Mouse (Mus musculus): ENCODE data around the gene Pigk. TPM values are rescaled to one million over a fixed set of nuclear protein-coding genes. Genes with fewer than 3 reads are reported as not detected.

Gene Pigk
- polyA plus RNA-seq, 1 experiment from 2014 or later: 23.8 TPM

GRCm38 (mm10) chr3:152702274-152702843, 11.5 kb upstream of the Pigk start:
- peak; percentile 40 for ATAC-seq
- Histone ChIP-seq H3K4me1 (ENCODE audit: insufficient read depth) (no peaks in the 10 kb centered on the region), H3K27ac (ENCODE audit: low read depth) (no peak overlapping the region), H3K9me3 (ENCODE audit: low read length) (no peaks in the 10 kb centered on the region), H3K4me2 (ENCODE audit: low read depth, low read length) (no peak overlapping the region), H3K4me3 (ENCODE audit: low read depth, low read length) (no peak overlapping the region), H3K36me3 (replicated peaks; ENCODE audit: insufficient read depth, low read length) (no peaks in the 10 kb centered on the region), H3K9ac (replicated peaks) (no peak overlapping the region), H3K27me3 (ENCODE audit: insufficient read depth, low read length) (no peaks in the 10 kb centered on the region)
- no peak for TF ChIP-seq CTCF (IDR thresholded peaks at IDR 0.05; ENCODE audit: low read depth)
- TF ChIP-seq EP300 (IDR thresholded peaks at IDR 0.05; ENCODE audit: low read depth): no peak
- 53% methylated on average over 8 of the region's 8 CpGs for WGBS (ENCODE audit: insufficient replicate concordance)
- no peak for DNase-seq

GRCm38 (mm10) chr3:152705826-152706225, 8.1 kb upstream of the Pigk start:
- no peak overlapping the region for H3K4me3 ChIP-seq (ENCODE audit: low read depth, low read length)
- no peak for ATAC-seq
- WGBS (ENCODE audit: insufficient replicate concordance): 72% methylated on average over 5 of the region's 5 CpGs

GRCm38 (mm10) chr3:152706901-152707300, 7.0 kb upstream of the Pigk start:
- no peaks in the 10 kb centered on the region for H3K36me3 ChIP-seq (replicated peaks; ENCODE audit: insufficient read depth, low read length)
- no peaks in the 10 kb centered on the region for H3K9me3 ChIP-seq (ENCODE audit: low read length)
- no peak overlapping the region for H3K9ac ChIP-seq (replicated peaks)
- TF ChIP-seq CTCF (IDR thresholded peaks at IDR 0.05; ENCODE audit: low read depth) (no peak), EP300 (IDR thresholded peaks at IDR 0.05; ENCODE audit: low read depth) (no peak)
- DNase-seq (no peak), ATAC-seq (no peak)
- WGBS (ENCODE audit: insufficient replicate concordance): 83% methylated on average over 2 of the region's 2 CpGs
- no peak overlapping the region for H3K4me3 ChIP-seq (ENCODE audit: low read depth, low read length)
- H3K27ac ChIP-seq (ENCODE audit: low read depth): no peak overlapping the region
- H3K27me3 ChIP-seq (ENCODE audit: insufficient read depth, low read length): no peaks in the 10 kb centered on the region
- H3K4me2 ChIP-seq (ENCODE audit: low read depth, low read length): no peak overlapping the region
- H3K4me1 ChIP-seq (ENCODE audit: insufficient read depth): no peaks in the 10 kb centered on the region

More at GRCm38 (mm10) chr3:152705826-152706225, 8.1 kb upstream of the Pigk start:
- no peak overlapping the region for H3K27ac ChIP-seq (ENCODE audit: low read depth)
- H3K4me2 ChIP-seq (ENCODE audit: low read depth, low read length): no peak overlapping the region
- no peaks in the 10 kb centered on the region for H3K4me1 ChIP-seq (ENCODE audit: insufficient read depth)
- TF ChIP-seq EP300 (IDR thresholded peaks at IDR 0.05; ENCODE audit: low read depth) (no peak), CTCF (IDR thresholded peaks at IDR 0.05; ENCODE audit: low read depth) (no peak)
- no peak overlapping the region for H3K9ac ChIP-seq (replicated peaks)
- H3K36me3 ChIP-seq (replicated peaks; ENCODE audit: insufficient read depth, low read length): no peaks in the 10 kb centered on the region
- DNase-seq: no peak
- H3K27me3 ChIP-seq (ENCODE audit: insufficient read depth, low read length): no peaks in the 10 kb centered on the region
- H3K9me3 ChIP-seq (ENCODE audit: low read length): no peaks in the 10 kb centered on the region

- ATAC-seq: no peak
- no peaks in the 10 kb centered on the region for H3K4me1 ChIP-seq (ENCODE audit: insufficient read depth)
- no peak for DNase-seq
- no peak overlapping the region for H3K4me2 ChIP-seq (ENCODE audit: low read depth, low read length)
- WGBS (ENCODE audit: insufficient replicate concordance): 69% methylated on average over 5 of the region's 5 CpGs
- H3K9me3 ChIP-seq (ENCODE audit: low read length): no peaks in the 10 kb centered on the region
- H3K9ac ChIP-seq (replicated peaks): no peak overlapping the region
- H3K36me3 ChIP-seq (replicated peaks; ENCODE audit: insufficient read depth, low read length): no peaks in the 10 kb centered on the region
- H3K4me3 ChIP-seq (ENCODE audit: low read depth, low read length): no peak overlapping the region
- no peak for TF ChIP-seq CTCF (IDR thresholded peaks at IDR 0.05; ENCODE audit: low read depth)
- no peak for TF ChIP-seq EP300 (IDR thresholded peaks at IDR 0.05; ENCODE audit: low read depth)
- no peaks in the 10 kb centered on the region for H3K27me3 ChIP-seq (ENCODE audit: insufficient read depth, low read length)
- H3K27ac ChIP-seq (ENCODE audit: low read depth): no peak overlapping the region
Observed at GRCm38 (mm10) chr3:152707321-152707823, 6.5 kb upstream of the Pigk start.

- Histone ChIP-seq H3K36me3 (replicated peaks; ENCODE audit: insufficient read depth, low read length) (no peaks in the 10 kb centered on the region), H3K9ac (replicated peaks) (no peak overlapping the region), H3K9me3 (ENCODE audit: low read length) (no peaks in the 10 kb centered on the region), H3K4me1 (ENCODE audit: insufficient read depth) (peaks cover 5% of the 10 kb centered on the region; the same call in 1 of the 2 replicates), H3K4me2 (ENCODE audit: low read depth, low read length) (no peak overlapping the region), H3K4me3 (ENCODE audit: low read depth, low read length) (no peak overlapping the region), H3K27me3 (ENCODE audit: insufficient read depth, low read length) (no peaks in the 10 kb centered on the region), H3K27ac (ENCODE audit: low read depth) (no peak overlapping the region)
- DNase-seq (no peak), ATAC-seq (no peak)
- no peak for TF ChIP-seq CTCF (IDR thresholded peaks at IDR 0.05; ENCODE audit: low read depth)
- TF ChIP-seq EP300 (IDR thresholded peaks at IDR 0.05; ENCODE audit: low read depth): no peak
- 77% methylated on average over 3 of the region's 3 CpGs for WGBS (ENCODE audit: insufficient replicate concordance)
Observed at GRCm38 (mm10) chr3:152709936-152710335, 4.0 kb upstream of the Pigk start.

- H3K27ac ChIP-seq (ENCODE audit: low read depth): no peak overlapping the region
- no peak overlapping the region for H3K9ac ChIP-seq (replicated peaks)
- no peaks in the 10 kb centered on the region for H3K9me3 ChIP-seq (ENCODE audit: low read length)
- TF ChIP-seq EP300 (IDR thresholded peaks at IDR 0.05; ENCODE audit: low read depth) (no peak), CTCF (IDR thresholded peaks at IDR 0.05; ENCODE audit: low read depth) (peak; percentile 8; the same call in 1 of the 2 replicates)
- no peak overlapping the region for H3K4me3 ChIP-seq (ENCODE audit: low read depth, low read length)
- 69% methylated on average over 4 of the region's 4 CpGs for WGBS (ENCODE audit: insufficient replicate concordance)
- ATAC-seq: no peak
- no peak overlapping the region for H3K4me2 ChIP-seq (ENCODE audit: low read depth, low read length)
- no peak for DNase-seq
- peaks cover 6% of the 10 kb centered on the region; the same call in 1 of the 2 replicates for H3K4me1 ChIP-seq (ENCODE audit: insufficient read depth)
- H3K36me3 ChIP-seq (replicated peaks; ENCODE audit: insufficient read depth, low read length): no peaks in the 10 kb centered on the region
- no peaks in the 10 kb centered on the region for H3K27me3 ChIP-seq (ENCODE audit: insufficient read depth, low read length)
Observed at GRCm38 (mm10) chr3:152712957-152713356, 943 bp upstream of the Pigk start.
